Mouse (Mus musculus): ENCODE results near the gene D5Ertd579e. TPM values are rescaled to one million over a fixed set of nuclear protein-coding genes. Genes with fewer than 3 reads are reported as not detected.

Gene D5Ertd579e
- polyA plus RNA-seq, 1 experiment = 8.6 TPM

DNA sequence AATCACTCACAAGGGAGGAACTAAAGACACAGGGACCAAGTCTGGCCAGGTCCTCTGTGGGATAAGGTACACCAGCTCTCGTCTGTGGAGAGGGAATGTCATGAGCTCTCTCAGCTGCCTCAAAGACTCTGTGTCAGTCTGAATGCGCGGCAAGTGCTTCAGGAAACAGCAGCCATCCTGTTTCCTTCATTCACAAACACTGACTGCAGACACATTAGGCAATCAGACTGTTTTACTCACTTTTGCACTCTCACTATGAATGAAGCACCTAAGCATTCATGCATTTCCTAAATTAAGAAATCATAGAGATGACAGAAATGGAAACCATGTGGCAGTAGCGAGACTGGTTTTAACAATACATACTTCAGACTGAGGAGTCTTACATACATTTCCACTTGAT is 77.5 kb downstream of the D5Ertd579e start:
- H3K27me3 ChIP-seq (ENCODE audit: control insufficient read depth, insufficient read depth, insufficient read length) = no peaks in the 10 kb centered on the region
- TF ChIP-seq MAX (IDR thresholded peaks at IDR 0.05) (no peak), CTCF (IDR thresholded peaks at IDR 0.05; ENCODE audit: control insufficient read depth, insufficient read depth, insufficient read length) (no peak), MYOD1 (IDR thresholded peaks at IDR 0.05; ENCODE audit: control insufficient read depth, insufficient read length, low read depth) (no peak), CEBPB (IDR thresholded peaks at IDR 0.05; ENCODE audit: low read depth) (no peak), FOSL1 (IDR thresholded peaks at IDR 0.05; ENCODE audit: insufficient read depth, low read length, poor library complexity, severe bottlenecking) (no peak), USF1 (IDR thresholded peaks at IDR 0.05; ENCODE audit: low read depth) (no peak), MYOG (IDR thresholded peaks at IDR 0.05; ENCODE audit: control insufficient read depth, extremely low read depth, insufficient read length) (no peak)
- peaks cover 68% of the 10 kb centered on the region for H3K36me3 ChIP-seq (ENCODE audit: control insufficient read depth, insufficient read depth)
- peaks cover 42% of the 10 kb centered on the region for H3K79me2 ChIP-seq (ENCODE audit: control insufficient read depth, insufficient read depth)
- H3ac ChIP-seq (ENCODE audit: control insufficient read depth, insufficient read length, low read depth) = no peak overlapping the region
- H3K79me3 ChIP-seq (ENCODE audit: low read depth) = peaks cover 19% of the 10 kb centered on the region
- no peak overlapping the region for H3K4me3 ChIP-seq (ENCODE audit: insufficient read depth, poor library complexity, severe bottlenecking)

DNA sequence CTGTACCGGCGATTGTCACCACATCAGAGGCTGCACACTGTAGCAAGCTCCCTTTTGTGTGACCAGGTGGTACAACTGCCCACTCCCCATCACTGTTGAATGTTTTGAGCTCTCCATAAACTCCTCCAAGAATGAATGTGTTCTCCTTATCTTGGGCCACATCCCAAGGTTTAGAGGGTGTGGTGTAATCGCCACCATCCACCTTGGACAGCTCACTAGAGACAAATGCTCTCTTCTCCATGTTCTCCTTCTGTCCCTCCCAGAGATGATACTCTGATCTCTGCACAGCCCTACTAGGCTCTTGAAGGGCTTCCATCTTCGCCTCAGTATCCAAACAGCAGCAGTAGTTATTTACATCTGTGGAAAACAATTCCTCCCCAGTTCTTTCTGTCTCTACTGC is 81.7 kb downstream of the D5Ertd579e start:
- Histone ChIP-seq H3K79me2 (ENCODE audit: control insufficient read depth, insufficient read depth) (peaks cover 23% of the 10 kb centered on the region), H3K36me3 (ENCODE audit: control insufficient read depth, insufficient read depth) (peaks cover 95% of the 10 kb centered on the region), H3K4me3 (ENCODE audit: insufficient read depth, poor library complexity, severe bottlenecking) (no peak overlapping the region), H3ac (ENCODE audit: control insufficient read depth, insufficient read length, low read depth) (no peak overlapping the region), H3K27me3 (ENCODE audit: control insufficient read depth, insufficient read depth, insufficient read length) (no peaks in the 10 kb centered on the region), H3K79me3 (ENCODE audit: low read depth) (no peaks in the 10 kb centered on the region)
- TF ChIP-seq FOSL1 (IDR thresholded peaks at IDR 0.05; ENCODE audit: insufficient read depth, low read length, poor library complexity, severe bottlenecking) (no peak), CEBPB (IDR thresholded peaks at IDR 0.05; ENCODE audit: low read depth) (no peak), MAX (IDR thresholded peaks at IDR 0.05) (no peak), USF1 (IDR thresholded peaks at IDR 0.05; ENCODE audit: low read depth) (no peak), MYOG (IDR thresholded peaks at IDR 0.05; ENCODE audit: control insufficient read depth, extremely low read depth, insufficient read length) (no peak), MYOD1 (IDR thresholded peaks at IDR 0.05; ENCODE audit: control insufficient read depth, insufficient read length, low read depth) (no peak), CTCF (IDR thresholded peaks at IDR 0.05; ENCODE audit: control insufficient read depth, insufficient read depth, insufficient read length) (no peak)

DNA sequence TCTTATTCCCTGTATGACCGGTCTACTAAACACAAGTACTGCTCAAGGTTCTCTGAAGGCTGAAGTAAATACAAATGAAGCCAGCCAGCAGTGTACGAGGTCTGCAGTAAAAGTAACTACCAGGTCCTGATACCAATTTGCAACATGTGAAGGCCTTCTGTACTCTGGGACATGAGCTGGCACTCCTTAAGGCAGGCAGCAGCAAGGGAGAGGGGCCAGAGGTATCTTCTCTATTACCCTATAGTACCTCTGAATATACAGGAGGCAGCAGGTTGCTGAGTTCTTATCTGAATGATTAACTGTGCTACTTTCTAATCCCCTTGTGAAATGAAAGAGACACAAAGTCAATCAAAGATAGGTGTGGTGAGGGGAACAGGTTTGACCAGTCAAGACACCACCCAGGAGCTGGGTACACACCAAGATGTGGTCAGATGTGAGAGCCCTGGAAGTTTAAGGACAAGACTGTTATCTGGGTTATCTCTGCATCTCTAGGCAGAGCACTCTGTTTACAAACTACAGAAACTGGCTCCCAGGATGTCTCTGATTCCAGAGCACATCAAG is 86.8 kb downstream of the D5Ertd579e start:
- Histone ChIP-seq H3K36me3 (ENCODE audit: control insufficient read depth, insufficient read depth) (peaks cover 74% of the 10 kb centered on the region), H3K27me3 (ENCODE audit: control insufficient read depth, insufficient read depth, insufficient read length) (no peaks in the 10 kb centered on the region), H3K79me3 (ENCODE audit: low read depth) (no peaks in the 10 kb centered on the region), H3K79me2 (ENCODE audit: control insufficient read depth, insufficient read depth) (peaks cover 21% of the 10 kb centered on the region), H3K4me3 (ENCODE audit: insufficient read depth, poor library complexity, severe bottlenecking) (no peak overlapping the region), H3ac (ENCODE audit: control insufficient read depth, insufficient read length, low read depth) (no peak overlapping the region)
- no peak for TF ChIP-seq USF1 (IDR thresholded peaks at IDR 0.05; ENCODE audit: low read depth)
- TF ChIP-seq CEBPB (IDR thresholded peaks at IDR 0.05; ENCODE audit: low read depth) = no peak
- no peak for TF ChIP-seq CTCF (IDR thresholded peaks at IDR 0.05; ENCODE audit: control insufficient read depth, insufficient read depth, insufficient read length)
- TF ChIP-seq MYOD1 (IDR thresholded peaks at IDR 0.05; ENCODE audit: control insufficient read depth, insufficient read length, low read depth) = no peak
- TF ChIP-seq MAX (IDR thresholded peaks at IDR 0.05) = no peak
- TF ChIP-seq FOSL1 (IDR thresholded peaks at IDR 0.05; ENCODE audit: insufficient read depth, low read length, poor library complexity, severe bottlenecking) = no peak
- no peak for TF ChIP-seq MYOG (IDR thresholded peaks at IDR 0.05; ENCODE audit: control insufficient read depth, extremely low read depth, insufficient read length)

DNA sequence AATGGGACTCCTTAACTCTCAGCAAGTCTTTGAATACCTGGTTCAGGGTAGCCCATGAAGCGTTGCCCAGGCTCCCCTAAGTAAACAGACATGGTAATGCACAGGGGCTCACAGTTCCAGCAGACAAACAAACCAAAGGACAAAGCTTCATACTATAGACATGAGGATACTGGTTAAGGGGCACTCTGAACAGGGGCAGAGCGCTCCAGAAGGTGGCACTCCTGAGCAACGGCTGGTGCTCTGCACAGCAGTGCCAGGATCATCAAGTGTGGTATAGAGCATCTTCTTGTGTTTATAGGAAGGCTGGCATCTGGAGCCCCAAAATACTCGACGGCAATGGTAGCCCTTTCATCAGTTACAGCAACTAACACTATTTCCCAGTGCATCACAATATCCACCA is 92.8 kb downstream of the D5Ertd579e start:
- Histone ChIP-seq H3K79me2 (ENCODE audit: control insufficient read depth, insufficient read depth) (no peaks in the 10 kb centered on the region), H3ac (ENCODE audit: control insufficient read depth, insufficient read length, low read depth) (no peak overlapping the region), H3K36me3 (ENCODE audit: control insufficient read depth, insufficient read depth) (peaks cover 70% of the 10 kb centered on the region), H3K4me3 (ENCODE audit: insufficient read depth, poor library complexity, severe bottlenecking) (no peak overlapping the region), H3K79me3 (ENCODE audit: low read depth) (no peaks in the 10 kb centered on the region), H3K27me3 (ENCODE audit: control insufficient read depth, insufficient read depth, insufficient read length) (no peaks in the 10 kb centered on the region)
- no peak for TF ChIP-seq USF1 (IDR thresholded peaks at IDR 0.05; ENCODE audit: low read depth)
- TF ChIP-seq MYOD1 (IDR thresholded peaks at IDR 0.05; ENCODE audit: control insufficient read depth, insufficient read length, low read depth) = no peak
- no peak for TF ChIP-seq MAX (IDR thresholded peaks at IDR 0.05)
- TF ChIP-seq CTCF (IDR thresholded peaks at IDR 0.05; ENCODE audit: control insufficient read depth, insufficient read depth, insufficient read length) = peak; percentile 37
- TF ChIP-seq FOSL1 (IDR thresholded peaks at IDR 0.05; ENCODE audit: insufficient read depth, low read length, poor library complexity, severe bottlenecking) = no peak
- TF ChIP-seq CEBPB (IDR thresholded peaks at IDR 0.05; ENCODE audit: low read depth) = no peak
- TF ChIP-seq MYOG (IDR thresholded peaks at IDR 0.05; ENCODE audit: control insufficient read depth, extremely low read depth, insufficient read length) = no peak

DNA sequence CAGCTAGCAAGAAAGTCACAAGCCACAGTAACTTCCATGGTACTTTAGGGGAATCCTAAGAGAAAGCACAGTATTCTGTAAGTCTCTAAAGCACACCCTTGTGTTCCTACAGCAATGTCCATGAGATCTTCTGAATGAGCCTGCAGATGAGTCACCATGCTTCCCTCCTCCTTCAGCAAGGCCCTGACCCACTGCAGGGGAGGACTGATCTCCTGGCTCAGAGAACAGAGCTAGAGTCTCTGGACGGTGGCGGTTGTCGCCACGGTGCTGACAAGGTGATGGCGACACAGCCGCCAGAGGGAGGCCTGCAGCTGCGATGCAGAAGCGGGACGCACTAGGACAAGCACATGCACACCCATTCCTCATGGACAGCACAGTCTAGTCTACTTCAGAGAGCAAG is 93.8 kb downstream of the D5Ertd579e start:
- H3K79me2 ChIP-seq (ENCODE audit: control insufficient read depth, insufficient read depth) = no peaks in the 10 kb centered on the region
- H3ac ChIP-seq (ENCODE audit: control insufficient read depth, insufficient read length, low read depth) = no peak overlapping the region
- TF ChIP-seq MAX (IDR thresholded peaks at IDR 0.05) (no peak), MYOG (IDR thresholded peaks at IDR 0.05; ENCODE audit: control insufficient read depth, extremely low read depth, insufficient read length) (no peak), CEBPB (IDR thresholded peaks at IDR 0.05; ENCODE audit: low read depth) (no peak), USF1 (IDR thresholded peaks at IDR 0.05; ENCODE audit: low read depth) (no peak), CTCF (IDR thresholded peaks at IDR 0.05; ENCODE audit: control insufficient read depth, insufficient read depth, insufficient read length) (no peak), MYOD1 (IDR thresholded peaks at IDR 0.05; ENCODE audit: control insufficient read depth, insufficient read length, low read depth) (no peak), FOSL1 (IDR thresholded peaks at IDR 0.05; ENCODE audit: insufficient read depth, low read length, poor library complexity, severe bottlenecking) (no peak)
- no peaks in the 10 kb centered on the region for H3K27me3 ChIP-seq (ENCODE audit: control insufficient read depth, insufficient read depth, insufficient read length)
- H3K79me3 ChIP-seq (ENCODE audit: low read depth) = no peaks in the 10 kb centered on the region
- H3K36me3 ChIP-seq (ENCODE audit: control insufficient read depth, insufficient read depth) = peaks cover 61% of the 10 kb centered on the region
- no peak overlapping the region for H3K4me3 ChIP-seq (ENCODE audit: insufficient read depth, poor library complexity, severe bottlenecking)

All from C2C12 (cell line).